Mouse (Mus musculus) liver, embryonic 16.5 days (tissue): Measurements from ENCODE around the gene Cep131. TPM values are rescaled to one million over a fixed set of nuclear protein-coding genes. Genes with fewer than 3 reads are reported as not detected.

ENCODE experiments used
- ATAC-seq: fragments of 200-750 bp; cut with Nextera tagmentation; 2 replicates; pipeline ENCODE4 v1.8.0; 2017; ENCODE audit warnings: low read depth, mild to moderate bottlenecking, moderate number of reproducible peaks, moderate library complexity
- H3K27ac ChIP-seq: fragments of 300-500 bp; sonication (generic); 2 replicates; pipeline ENCODE4 v1.5.1; 2014; ENCODE audit warnings: mild to moderate bottlenecking, low read length
- H3K27me3 ChIP-seq: fragments of 300-500 bp; sonication (generic); 2 replicates; pipeline ENCODE4 v1.6.1; 2014; ENCODE audit warnings: low read depth, low read length, mixed read lengths; ENCODE audit not compliant: control insufficient read depth, insufficient read depth
- H3K36me3 ChIP-seq: fragments of 300-500 bp; sonication (generic); 2 replicates; pipeline ENCODE4 v1.6.1; 2014; ENCODE audit warnings: mild to moderate bottlenecking; ENCODE audit not compliant: control insufficient read depth, insufficient read depth
- H3K4me1 ChIP-seq: fragments of 300-500 bp; sonication (generic); 2 replicates; pipeline ENCODE4 v1.6.1; 2014; ENCODE audit warnings: low read depth, low read length, mixed read lengths; ENCODE audit not compliant: control insufficient read depth
- H3K4me2 ChIP-seq: fragments of 300-500 bp; sonication (generic); 2 replicates; pipeline ENCODE4 v1.6.1; 2014; ENCODE audit warnings: low read depth, low read length, mixed read lengths
- H3K4me3 ChIP-seq: fragments of 300-500 bp; sonication (generic); 2 replicates; pipeline ENCODE4 v1.5.1; 2014; ENCODE audit warnings: low read depth, mild to moderate bottlenecking, low read length
- H3K9ac ChIP-seq: fragments of 300-500 bp; sonication (generic); 2 replicates; pipeline ENCODE4 v1.6.1; 2014; ENCODE audit warnings: low read depth, low read length
- H3K9me3 ChIP-seq: fragments of 300-500 bp; sonication (generic); replicated peaks from 2 replicates; pipeline ENCODE4 v1.6.1; 2016; ENCODE audit warnings: low read length; ENCODE audit not compliant: control insufficient read depth
- WGBS: fragments of 180-500 bp; shearing (Covaris S2); extraction: QIAGEN DNeasy Blood & Tissue Kit; methylation state at CpG from one replicate; pipeline ENCODE4 v1.1.7; 2014; ENCODE audit not compliant: insufficient replicate concordance; 5-methylcytosine and 5-hydroxymethylcytosine counted together
- polyA plus RNA-seq: library from polyadenylated mRNA; unstranded; fragments of >200 nt; fragmentation: Nextera tagmentation; extraction: Ambion mirVana; gene quantifications from 2 replicates; pipeline ENCODE4 v1.2.1, GENCODE M21; 2015

Cep131 gene
- polyA plus RNA-seq, 1 experiment from 2014 or later, result 3.4 TPM

- H3K4me2 ChIP-seq, result no peak overlapping the region
- H3K4me3 ChIP-seq, result no peak overlapping the region
- 83% methylated on average over 10 of the region's 10 CpGs for WGBS
- no peak overlapping the region for H3K9ac ChIP-seq
- no peak for ATAC-seq
- peaks cover 7% of the 10 kb centered on the region for H3K36me3 ChIP-seq
- H3K27ac ChIP-seq, result no peak overlapping the region
- H3K27me3 ChIP-seq, result no peaks in the 10 kb centered on the region
- no peaks in the 10 kb centered on the region for H3K4me1 ChIP-seq
- no peaks in the 10 kb centered on the region for H3K9me3 ChIP-seq
Observed at GRCm38 (mm10) chr11:120119936-120120541, 33.4 kb upstream of the Cep131 start.

DNA sequence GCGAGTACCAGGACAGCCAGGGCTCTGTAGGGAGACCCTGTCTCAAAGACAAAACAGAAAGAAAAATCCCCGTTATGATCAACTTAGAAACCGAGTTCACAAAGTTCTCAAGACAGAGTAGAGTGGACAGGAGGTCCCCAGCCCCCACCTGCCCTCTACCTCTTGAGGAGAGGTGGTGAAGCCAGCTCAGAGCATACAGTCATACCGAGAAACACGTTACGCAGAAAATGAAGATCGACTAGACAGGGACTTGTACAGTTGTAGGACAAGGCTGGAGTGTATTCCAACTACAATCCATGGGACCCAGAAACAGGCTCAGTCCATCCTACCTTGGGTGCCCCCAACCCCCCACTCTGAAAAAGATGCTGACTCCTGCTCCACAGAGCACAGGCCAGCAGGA, 32.5 kb upstream of the Cep131 start:
- 85% methylated on average over 7 of the region's 7 CpGs for WGBS
- Histone ChIP-seq H3K27ac (no peak overlapping the region), H3K4me3 (no peak overlapping the region), H3K27me3 (no peaks in the 10 kb centered on the region), H3K9me3 (no peaks in the 10 kb centered on the region), H3K36me3 (peaks cover 10% of the 10 kb centered on the region), H3K4me2 (no peak overlapping the region), H3K9ac (no peak overlapping the region), H3K4me1 (no peaks in the 10 kb centered on the region)
- no peak for ATAC-seq

DNA sequence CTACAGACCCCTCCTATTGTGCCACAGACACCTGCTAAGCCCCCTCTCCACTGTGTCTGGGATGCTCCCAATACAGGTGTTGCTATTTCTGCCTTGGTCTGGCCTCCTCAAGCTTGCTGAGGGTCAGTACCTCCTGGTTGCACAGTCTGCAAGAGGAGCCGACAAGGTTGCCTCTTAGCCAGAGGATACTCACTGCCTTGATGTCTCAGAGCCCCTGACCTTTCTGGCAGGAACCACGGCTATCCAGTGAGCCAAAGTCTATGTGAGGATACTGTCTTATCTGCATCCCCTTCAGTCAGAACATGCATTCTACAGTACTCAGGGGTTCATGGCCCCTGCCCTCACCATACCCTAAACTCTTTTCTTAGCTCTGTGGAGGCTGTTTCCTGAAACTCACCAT, 31.0 kb upstream of the Cep131 start:
- Histone ChIP-seq H3K9me3 (no peaks in the 10 kb centered on the region), H3K36me3 (peaks cover 6% of the 10 kb centered on the region), H3K9ac (no peak overlapping the region), H3K4me1 (no peaks in the 10 kb centered on the region), H3K27ac (no peak overlapping the region), H3K4me2 (no peak overlapping the region), H3K4me3 (no peak overlapping the region), H3K27me3 (no peaks in the 10 kb centered on the region)
- 78% methylated on average over 2 of the region's 2 CpGs for WGBS
- no peak for ATAC-seq

DNA sequence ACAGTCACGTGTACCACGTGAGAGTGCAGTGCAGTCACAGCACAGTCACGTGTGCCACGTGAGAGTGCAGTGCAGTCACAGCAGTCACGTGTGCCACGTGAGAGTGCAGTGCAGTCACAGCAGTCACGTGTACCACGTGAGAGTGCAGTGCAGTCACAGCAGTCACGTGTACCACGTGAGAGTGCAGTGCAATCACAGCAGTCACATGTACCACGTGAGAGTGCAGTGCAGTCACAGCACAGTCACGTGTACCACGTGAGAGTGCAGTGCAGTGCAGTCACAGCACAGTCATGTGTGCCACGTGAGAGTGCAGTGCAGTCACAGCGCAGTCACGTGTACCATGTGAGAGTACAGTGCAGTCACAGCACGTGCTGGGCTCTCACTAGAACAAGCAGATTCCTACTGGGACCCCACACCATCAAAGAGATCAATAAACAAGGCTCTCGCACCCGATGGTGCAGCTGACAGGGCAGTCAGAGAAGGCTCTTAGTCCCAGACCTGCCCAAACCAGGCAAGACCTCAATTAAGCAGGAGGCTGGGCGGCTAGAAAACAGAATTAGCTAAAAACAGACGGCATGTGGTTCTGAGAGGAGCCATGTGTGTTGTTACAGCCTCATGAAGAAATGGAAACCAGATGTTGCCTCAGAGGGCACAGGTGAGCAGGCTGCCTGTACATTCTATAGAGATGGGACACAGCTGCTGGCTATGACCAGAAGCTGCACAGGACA, 28.0 kb upstream of the Cep131 start:
- H3K36me3 ChIP-seq, result peaks cover 12% of the 10 kb centered on the region

DNA sequence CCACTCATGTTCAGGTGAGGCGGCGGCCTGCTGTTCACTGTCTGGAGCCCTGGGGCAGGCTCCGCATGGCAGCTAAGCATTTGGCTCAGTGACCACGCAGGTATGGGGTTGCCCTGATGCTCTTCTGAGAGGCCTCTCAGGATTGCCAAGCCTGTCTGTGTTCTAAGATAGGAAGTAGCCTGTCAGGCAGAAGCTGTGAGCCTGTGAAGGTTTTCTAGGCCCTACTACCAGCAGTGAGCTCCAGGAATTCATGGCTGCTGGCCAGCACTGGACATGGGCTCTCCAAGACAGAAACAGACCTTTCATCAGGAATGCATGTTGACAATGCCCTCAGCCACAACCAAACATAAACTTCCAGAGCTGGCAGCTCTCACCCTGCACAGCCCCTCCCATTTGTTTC, 25.5 kb upstream of the Cep131 start:
- no peak for ATAC-seq
- H3K4me2 ChIP-seq, result no peak overlapping the region
- no peaks in the 10 kb centered on the region for H3K4me1 ChIP-seq
- H3K4me3 ChIP-seq, result no peak overlapping the region
- 82% methylated on average over 4 of the region's 4 CpGs for WGBS
- H3K9ac ChIP-seq, result no peak overlapping the region
- no peaks in the 10 kb centered on the region for H3K9me3 ChIP-seq
- H3K27ac ChIP-seq, result no peak overlapping the region
- H3K36me3 ChIP-seq, result peaks cover 18% of the 10 kb centered on the region
- no peaks in the 10 kb centered on the region for H3K27me3 ChIP-seq

More for the DNA sequence above, 28.0 kb upstream of the Cep131 start:
- no peak overlapping the region for H3K4me2 ChIP-seq
- 85% methylated on average over 21 of the region's 21 CpGs for WGBS
- H3K27ac ChIP-seq, result no peak overlapping the region
- no peaks in the 10 kb centered on the region for H3K4me1 ChIP-seq
- H3K9me3 ChIP-seq, result no peaks in the 10 kb centered on the region
- H3K27me3 ChIP-seq, result no peaks in the 10 kb centered on the region
- no peak for ATAC-seq
- no peak overlapping the region for H3K9ac ChIP-seq
- H3K4me3 ChIP-seq, result no peak overlapping the region

GRCm38 (mm10) chr11:120111033-120111432, 24.4 kb upstream of the Cep131 start:
- H3K36me3 ChIP-seq, result peaks cover 18% of the 10 kb centered on the region
- H3K27me3 ChIP-seq, result no peaks in the 10 kb centered on the region
- no peaks in the 10 kb centered on the region for H3K4me1 ChIP-seq
- H3K4me2 ChIP-seq, result no peak overlapping the region
- no peaks in the 10 kb centered on the region for H3K9me3 ChIP-seq
- H3K4me3 ChIP-seq, result no peak overlapping the region
- H3K27ac ChIP-seq, result no peak overlapping the region
- no peak for ATAC-seq
- H3K9ac ChIP-seq, result no peak overlapping the region
- whole genome bisulfite sequencing, result 14% methylated on average over 2 of the region's 2 CpGs

GRCm38 (mm10) chr11:120110554-120110953, 23.9 kb upstream of the Cep131 start:
- Histone ChIP-seq H3K9me3 (no peaks in the 10 kb centered on the region), H3K36me3 (peaks cover 21% of the 10 kb centered on the region), H3K4me2 (no peak overlapping the region), H3K4me1 (no peaks in the 10 kb centered on the region), H3K4me3 (no peak overlapping the region), H3K27ac (no peak overlapping the region), H3K27me3 (no peaks in the 10 kb centered on the region), H3K9ac (no peak overlapping the region)
- WGBS, result 78% methylated on average over 7 of the region's 7 CpGs
- ATAC-seq, result no peak

DNA sequence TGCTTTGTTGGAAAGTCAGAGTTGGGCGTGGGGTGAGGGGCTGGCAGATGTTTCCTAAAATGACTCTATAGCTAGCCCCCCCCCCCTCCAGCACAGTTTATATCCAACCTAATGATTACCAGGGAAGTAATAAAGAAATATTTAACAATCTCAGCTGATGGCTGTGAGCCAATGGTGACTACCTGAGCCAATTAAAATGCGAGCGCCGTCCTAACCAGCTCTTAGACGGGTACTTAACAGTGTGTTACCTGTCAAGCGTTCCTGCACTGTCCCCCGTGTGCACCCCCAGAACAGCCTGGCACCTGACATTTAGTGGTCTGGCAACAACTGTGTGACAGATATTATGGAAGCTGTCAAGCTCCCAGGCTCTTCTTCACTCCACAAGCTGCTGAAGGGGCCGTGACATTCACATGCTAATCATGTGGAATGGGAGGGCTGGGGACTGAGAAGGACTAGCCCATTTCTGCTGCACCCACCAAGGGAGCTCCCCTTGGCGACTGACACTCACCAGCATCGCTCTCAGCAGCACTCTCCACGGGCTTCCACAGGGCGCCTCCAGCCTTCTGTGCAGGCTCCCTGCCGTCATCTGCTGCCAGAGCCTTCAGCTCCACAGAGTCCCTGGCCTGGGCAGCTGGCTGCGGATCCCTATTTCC, 23.1 kb upstream of the Cep131 start:
- Histone ChIP-seq H3K36me3 (peaks cover 26% of the 10 kb centered on the region), H3K9ac (no peak overlapping the region), H3K4me3 (no peak overlapping the region), H3K4me1 (no peaks in the 10 kb centered on the region), H3K4me2 (no peak overlapping the region), H3K27ac (no peak overlapping the region), H3K9me3 (no peaks in the 10 kb centered on the region), H3K27me3 (no peaks in the 10 kb centered on the region)
- no peak for ATAC-seq
- WGBS, result 78% methylated on average over 14 of the region's 14 CpGs

DNA sequence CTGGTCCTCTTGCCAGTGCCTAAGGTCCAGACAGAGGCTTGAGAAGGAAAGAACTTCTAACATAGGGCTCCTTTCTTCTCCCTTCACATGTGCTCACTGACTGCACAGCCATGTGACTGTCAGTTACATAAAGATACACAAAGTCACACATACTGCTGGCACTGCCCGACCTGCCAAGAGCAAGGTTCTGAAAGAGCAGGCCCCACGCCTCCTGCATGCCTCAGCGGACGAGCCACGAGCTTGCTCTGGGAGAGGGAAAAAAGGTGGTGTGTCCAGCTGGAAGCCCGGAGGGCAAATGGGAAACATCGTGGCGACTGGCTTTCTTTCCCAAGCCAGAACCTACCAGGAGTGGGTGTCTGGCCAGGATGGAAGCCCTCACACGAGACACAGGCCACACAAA, 21.2 kb upstream of the Cep131 start:
- no peak for ATAC-seq
- Histone ChIP-seq H3K4me3 (no peak overlapping the region), H3K4me2 (no peak overlapping the region), H3K9ac (no peak overlapping the region), H3K36me3 (peaks cover 28% of the 10 kb centered on the region), H3K27me3 (no peaks in the 10 kb centered on the region), H3K4me1 (no peaks in the 10 kb centered on the region; the same call in 1 of the 2 replicates), H3K9me3 (no peaks in the 10 kb centered on the region), H3K27ac (no peak overlapping the region)
- 78% methylated on average over 9 of the region's 9 CpGs for WGBS
